Mouse (Mus musculus): ENCODE measurements around the gene Ager. TPM values are rescaled to one million over a fixed set of nuclear protein-coding genes. Genes with fewer than 3 reads are reported as not detected.

Ager gene
- 1.1 and 1.5 TPM in 2 replicates for polyA plus RNA-seq (2014; fragmentation: Nextera tagmentation; extraction: Ambion mirVana)

DNA sequence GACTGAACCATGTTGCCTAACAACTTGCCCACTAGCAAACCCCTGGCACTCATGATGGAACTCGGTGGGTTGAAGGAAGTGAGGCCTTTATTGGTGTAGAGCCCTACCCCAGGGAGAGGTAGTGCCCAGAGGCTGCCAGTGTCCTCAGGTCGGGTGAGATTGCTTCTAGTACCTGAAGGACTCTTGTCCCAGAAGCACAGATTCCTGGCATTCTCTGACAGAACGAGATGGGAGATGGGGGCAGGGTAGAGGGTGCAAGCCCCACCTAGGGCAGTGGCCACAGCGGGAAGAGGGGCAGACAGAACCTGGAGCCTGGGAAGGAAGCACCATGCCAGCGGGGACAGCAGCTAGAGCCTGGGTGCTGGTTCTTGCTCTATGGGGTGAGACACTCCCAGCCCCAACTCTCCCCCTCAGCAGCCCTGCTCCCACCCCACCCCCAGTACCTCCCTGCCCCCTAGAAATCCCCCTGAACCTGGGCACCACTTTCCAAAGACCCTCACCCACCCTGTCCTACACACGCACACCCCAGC is at the start of gene Ager:
Gene Ager, plus strand, starts transcription at position 297 of the 530 bp plus-strand sequence.
- H3K27me3 ChIP-seq (replicated peaks; ENCODE audit: control insufficient read depth, insufficient read depth, low read length): no peaks in the 10 kb centered on the region
- peaks cover 14% of the 10 kb centered on the region for H3K4me1 ChIP-seq (ENCODE audit: control insufficient read depth, insufficient read depth, low read length)
- H3K9ac ChIP-seq (ENCODE audit: low read length): no peak within 1 kb of the TSS
- ATAC-seq (no peak), DNase-seq (ENCODE audit: low spot score) (no peak)
- no peak within 1 kb of the TSS for H3K4me3 ChIP-seq (ENCODE audit: low read depth, low read length)
- peaks cover 46% of the 10 kb centered on the region for H3K36me3 ChIP-seq (ENCODE audit: control insufficient read depth, insufficient read depth, low read length)
- 25% methylated on average over 6 of the region's 6 CpGs for WGBS
- no peak within 1 kb of the TSS for H3K4me2 ChIP-seq (ENCODE audit: low read length)
- H3K9me3 ChIP-seq (replicated peaks; ENCODE audit: control insufficient read depth, low read length): no peaks in the 10 kb centered on the region
- H3K27ac ChIP-seq (ENCODE audit: low read depth, low read length): no peak within 1 kb of the TSS

DNA sequence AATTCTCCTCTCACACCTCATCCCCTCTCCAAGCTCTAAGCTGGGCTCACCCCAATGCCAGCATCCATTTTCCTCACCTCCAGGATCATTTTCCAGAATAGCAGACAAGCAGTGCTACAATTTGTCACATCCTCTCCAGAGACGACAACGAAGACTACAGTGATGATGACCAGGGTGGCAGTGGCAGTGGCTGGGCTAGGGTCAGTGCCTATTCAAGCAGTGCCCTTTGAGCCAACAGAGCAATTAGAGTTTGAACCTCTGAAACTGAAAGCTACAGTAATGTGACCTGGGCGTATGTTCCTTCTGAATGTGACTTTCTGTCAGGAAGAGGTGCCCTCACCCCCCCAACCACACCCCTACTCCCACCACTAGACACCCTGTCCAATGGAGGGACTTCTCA is 48.5 kb upstream of the Ager start:
- DNase-seq (ENCODE audit: low spot score): no peak
- no peak overlapping the region for H3K4me2 ChIP-seq (ENCODE audit: low read length)
- H3K36me3 ChIP-seq (ENCODE audit: control insufficient read depth, insufficient read depth, low read length): no peaks in the 10 kb centered on the region
- H3K4me1 ChIP-seq (ENCODE audit: control insufficient read depth, insufficient read depth, low read length): no peaks in the 10 kb centered on the region
- H3K9me3 ChIP-seq (replicated peaks; ENCODE audit: control insufficient read depth, low read length): no peaks in the 10 kb centered on the region
- H3K27ac ChIP-seq (ENCODE audit: low read depth, low read length): no peak overlapping the region
- WGBS: 87% methylated on average over 3 of the region's 3 CpGs
- no peak for ATAC-seq
- no peak overlapping the region for H3K4me3 ChIP-seq (ENCODE audit: low read depth, low read length)
- no peaks in the 10 kb centered on the region for H3K27me3 ChIP-seq (replicated peaks; ENCODE audit: control insufficient read depth, insufficient read depth, low read length)
- no peak overlapping the region for H3K9ac ChIP-seq (ENCODE audit: low read length)

DNA sequence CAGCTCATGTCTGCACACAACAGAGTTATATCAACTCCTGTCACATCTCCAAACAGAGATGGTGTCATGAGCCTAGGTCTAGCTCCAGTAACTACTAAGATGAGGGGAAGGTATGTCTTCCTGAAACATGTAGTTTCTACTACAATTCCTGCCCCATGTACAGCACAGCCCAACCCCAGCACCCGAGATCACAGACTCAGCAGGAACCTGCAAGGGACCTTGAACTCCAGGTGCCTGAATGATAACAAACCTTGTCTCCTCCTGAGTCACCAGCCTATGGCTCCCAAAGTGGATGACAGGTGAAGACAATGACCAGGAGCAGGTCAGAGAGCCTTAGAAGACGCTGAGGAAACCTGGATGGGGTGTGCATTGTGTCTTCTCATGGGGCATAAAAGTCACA is 47.8 kb upstream of the Ager start:
- no peaks in the 10 kb centered on the region for H3K27me3 ChIP-seq (replicated peaks; ENCODE audit: control insufficient read depth, insufficient read depth, low read length)
- no peak overlapping the region for H3K4me2 ChIP-seq (ENCODE audit: low read length)
- no peaks in the 10 kb centered on the region for H3K9me3 ChIP-seq (replicated peaks; ENCODE audit: control insufficient read depth, low read length)
- no peak overlapping the region for H3K9ac ChIP-seq (ENCODE audit: low read length)
- H3K4me3 ChIP-seq (ENCODE audit: low read depth, low read length): no peak overlapping the region
- ATAC-seq: no peak
- no peak for DNase-seq (ENCODE audit: low spot score)
- H3K27ac ChIP-seq (ENCODE audit: low read depth, low read length): no peak overlapping the region
- no peaks in the 10 kb centered on the region for H3K4me1 ChIP-seq (ENCODE audit: control insufficient read depth, insufficient read depth, low read length)
- WGBS: 75% methylated on average over 2 of the region's 2 CpGs
- no peaks in the 10 kb centered on the region for H3K36me3 ChIP-seq (ENCODE audit: control insufficient read depth, insufficient read depth, low read length)

DNA sequence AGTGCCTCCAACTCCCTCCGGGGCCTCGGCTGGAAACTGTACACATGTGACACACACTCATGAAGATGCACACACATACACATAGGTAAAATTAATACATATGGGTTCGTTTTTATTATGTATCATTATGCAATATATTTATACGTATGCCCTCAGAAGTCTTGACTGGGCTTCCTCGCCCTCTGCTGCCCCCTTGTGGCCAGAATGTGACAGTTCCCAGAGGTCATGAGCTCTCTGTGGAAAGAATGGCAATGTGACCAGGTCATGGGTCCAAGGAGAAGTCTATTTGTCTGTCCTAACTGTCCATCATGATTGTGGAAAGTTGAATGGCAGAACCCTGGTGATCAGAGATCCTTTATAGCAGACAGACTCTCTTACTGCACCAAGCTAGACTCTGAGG is 42.2 kb upstream of the Ager start:
- no peaks in the 10 kb centered on the region for H3K9me3 ChIP-seq (replicated peaks; ENCODE audit: control insufficient read depth, low read length)
- ATAC-seq: no peak
- H3K4me2 ChIP-seq (ENCODE audit: low read length): no peak overlapping the region
- H3K27ac ChIP-seq (ENCODE audit: low read depth, low read length): no peak overlapping the region
- no peaks in the 10 kb centered on the region for H3K36me3 ChIP-seq (ENCODE audit: control insufficient read depth, insufficient read depth, low read length)
- 21% methylated on average over 5 of the region's 5 CpGs for WGBS
- DNase-seq (ENCODE audit: low spot score): peak; percentile 63
- H3K9ac ChIP-seq (ENCODE audit: low read length): no peak overlapping the region
- no peaks in the 10 kb centered on the region for H3K4me1 ChIP-seq (ENCODE audit: control insufficient read depth, insufficient read depth, low read length)
- H3K27me3 ChIP-seq (replicated peaks; ENCODE audit: control insufficient read depth, insufficient read depth, low read length): no peaks in the 10 kb centered on the region
- no peak overlapping the region for H3K4me3 ChIP-seq (ENCODE audit: low read depth, low read length)

DNA sequence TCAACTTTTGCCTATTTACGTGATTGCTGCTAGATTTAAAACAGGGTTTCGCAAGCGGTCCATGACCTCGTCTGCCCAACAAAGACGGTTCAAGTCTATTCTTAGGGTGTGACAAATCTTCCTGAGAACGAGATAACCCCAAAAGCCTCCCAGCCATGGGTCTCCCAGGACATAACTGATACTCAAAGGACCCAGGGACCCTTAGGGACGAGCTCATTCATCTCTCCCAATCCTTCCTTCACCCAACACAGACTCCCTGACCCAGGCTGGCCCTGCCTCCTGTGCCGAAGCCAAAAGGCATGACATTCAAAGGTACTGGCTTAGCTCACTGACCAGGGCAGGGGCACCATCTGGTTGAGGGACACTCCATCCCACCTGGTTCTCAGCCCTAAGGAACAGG is 41.3 kb upstream of the Ager start:
- no peaks in the 10 kb centered on the region for H3K9me3 ChIP-seq (replicated peaks; ENCODE audit: control insufficient read depth, low read length)
- H3K27me3 ChIP-seq (replicated peaks; ENCODE audit: control insufficient read depth, insufficient read depth, low read length): no peaks in the 10 kb centered on the region
- no peak overlapping the region for H3K4me3 ChIP-seq (ENCODE audit: low read depth, low read length)
- H3K36me3 ChIP-seq (ENCODE audit: control insufficient read depth, insufficient read depth, low read length): no peaks in the 10 kb centered on the region
- H3K4me2 ChIP-seq (ENCODE audit: low read length): no peak overlapping the region
- H3K9ac ChIP-seq (ENCODE audit: low read length): no peak overlapping the region
- 84% methylated on average over 8 of the region's 8 CpGs for WGBS
- no peak for DNase-seq (ENCODE audit: low spot score)
- no peak overlapping the region for H3K27ac ChIP-seq (ENCODE audit: low read depth, low read length)
- no peaks in the 10 kb centered on the region for H3K4me1 ChIP-seq (ENCODE audit: control insufficient read depth, insufficient read depth, low read length)
- no peak for ATAC-seq

DNA sequence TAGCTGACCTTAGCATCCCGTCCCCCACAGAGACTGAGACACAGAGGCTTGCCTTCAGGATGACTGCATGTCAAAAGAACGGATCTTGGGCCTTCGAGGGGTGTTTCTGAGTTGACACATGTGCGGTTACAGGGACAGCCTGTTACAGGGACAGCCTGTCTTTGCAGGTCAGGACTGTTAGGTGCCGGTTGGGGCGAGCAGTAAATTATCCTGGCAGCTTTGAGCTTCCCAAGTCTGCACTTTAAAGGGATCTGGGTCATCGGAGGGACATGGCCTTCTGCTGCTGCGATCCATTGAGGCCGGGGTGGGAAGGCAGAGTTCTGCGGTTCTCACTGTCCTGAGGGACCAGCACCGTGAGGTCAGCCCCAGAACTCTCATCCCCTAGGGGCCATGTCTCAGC is 40.3 kb upstream of the Ager start:
- Histone ChIP-seq H3K4me2 (ENCODE audit: low read length) (no peak overlapping the region), H3K27ac (ENCODE audit: low read depth, low read length) (no peak overlapping the region), H3K9me3 (replicated peaks; ENCODE audit: control insufficient read depth, low read length) (no peaks in the 10 kb centered on the region), H3K4me3 (ENCODE audit: low read depth, low read length) (no peak overlapping the region), H3K36me3 (ENCODE audit: control insufficient read depth, insufficient read depth, low read length) (no peaks in the 10 kb centered on the region), H3K27me3 (replicated peaks; ENCODE audit: control insufficient read depth, insufficient read depth, low read length) (no peaks in the 10 kb centered on the region), H3K4me1 (ENCODE audit: control insufficient read depth, insufficient read depth, low read length) (no peaks in the 10 kb centered on the region), H3K9ac (ENCODE audit: low read length) (no peak overlapping the region)
- no peak for DNase-seq (ENCODE audit: low spot score)
- WGBS: 81% methylated on average over 11 of the region's 11 CpGs
- no peak for ATAC-seq

DNA sequence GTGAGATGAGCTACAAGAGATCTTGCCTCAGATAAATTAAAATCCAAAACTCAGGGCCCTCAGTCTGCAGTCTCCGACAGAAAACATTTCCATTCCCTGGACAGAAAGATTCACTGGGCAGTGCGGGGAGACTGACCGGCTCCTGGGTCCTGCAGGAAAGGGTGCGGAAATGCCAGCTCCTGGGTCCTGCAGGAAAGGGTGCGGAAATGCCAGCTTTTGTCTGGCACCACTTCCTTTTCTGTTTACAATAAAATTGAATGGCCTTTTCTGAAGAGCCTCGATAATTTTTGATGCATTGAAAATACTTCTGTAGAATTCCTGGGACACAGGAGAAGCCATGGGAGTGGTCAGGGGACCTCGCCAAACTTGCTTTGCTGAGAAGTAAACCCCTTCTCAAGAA is 38.5 kb upstream of the Ager start:
- DNase-seq (ENCODE audit: low spot score) (no peak), ATAC-seq (no peak)
- Histone ChIP-seq H3K27me3 (replicated peaks; ENCODE audit: control insufficient read depth, insufficient read depth, low read length) (no peaks in the 10 kb centered on the region), H3K4me1 (ENCODE audit: control insufficient read depth, insufficient read depth, low read length) (no peaks in the 10 kb centered on the region), H3K9ac (ENCODE audit: low read length) (no peak overlapping the region), H3K36me3 (ENCODE audit: control insufficient read depth, insufficient read depth, low read length) (no peaks in the 10 kb centered on the region), H3K27ac (ENCODE audit: low read depth, low read length) (no peak overlapping the region), H3K9me3 (replicated peaks; ENCODE audit: control insufficient read depth, low read length) (no peaks in the 10 kb centered on the region), H3K4me3 (ENCODE audit: low read depth, low read length) (no peak overlapping the region), H3K4me2 (ENCODE audit: low read length) (no peak overlapping the region)
- WGBS: 87% methylated on average over 7 of the region's 7 CpGs

DNA sequence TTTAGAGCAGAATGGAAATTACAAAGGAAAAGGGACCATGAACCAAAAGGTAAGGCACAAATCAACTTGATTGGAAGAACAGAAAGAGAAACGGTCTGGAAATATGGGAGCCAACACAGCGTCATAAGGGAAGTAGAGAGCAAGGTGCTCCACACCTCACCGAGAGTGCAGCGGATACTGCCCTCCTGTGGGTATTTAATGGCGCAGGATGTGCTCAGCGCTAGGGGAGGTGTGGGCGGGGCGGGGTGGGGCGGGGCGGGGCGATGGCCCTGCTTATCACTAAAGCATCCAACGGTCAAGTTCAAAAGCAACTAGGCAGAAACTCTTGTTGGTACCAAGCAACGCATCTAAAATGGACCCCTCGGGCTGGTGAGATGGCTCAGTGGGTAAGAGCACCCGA is 37.8 kb upstream of the Ager start:
- no peak overlapping the region for H3K4me2 ChIP-seq (ENCODE audit: low read length)
- H3K4me1 ChIP-seq (ENCODE audit: control insufficient read depth, insufficient read depth, low read length): no peaks in the 10 kb centered on the region
- H3K4me3 ChIP-seq (ENCODE audit: low read depth, low read length): no peak overlapping the region
- no peak for DNase-seq (ENCODE audit: low spot score)
- no peaks in the 10 kb centered on the region for H3K36me3 ChIP-seq (ENCODE audit: control insufficient read depth, insufficient read depth, low read length)
- no peak for ATAC-seq
- H3K27ac ChIP-seq (ENCODE audit: low read depth, low read length): no peak overlapping the region
- H3K9ac ChIP-seq (ENCODE audit: low read length): no peak overlapping the region
- H3K27me3 ChIP-seq (replicated peaks; ENCODE audit: control insufficient read depth, insufficient read depth, low read length): no peaks in the 10 kb centered on the region
- no peaks in the 10 kb centered on the region for H3K9me3 ChIP-seq (replicated peaks; ENCODE audit: control insufficient read depth, low read length)
- 28% methylated on average over 14 of the region's 15 CpGs for WGBS

DNA sequence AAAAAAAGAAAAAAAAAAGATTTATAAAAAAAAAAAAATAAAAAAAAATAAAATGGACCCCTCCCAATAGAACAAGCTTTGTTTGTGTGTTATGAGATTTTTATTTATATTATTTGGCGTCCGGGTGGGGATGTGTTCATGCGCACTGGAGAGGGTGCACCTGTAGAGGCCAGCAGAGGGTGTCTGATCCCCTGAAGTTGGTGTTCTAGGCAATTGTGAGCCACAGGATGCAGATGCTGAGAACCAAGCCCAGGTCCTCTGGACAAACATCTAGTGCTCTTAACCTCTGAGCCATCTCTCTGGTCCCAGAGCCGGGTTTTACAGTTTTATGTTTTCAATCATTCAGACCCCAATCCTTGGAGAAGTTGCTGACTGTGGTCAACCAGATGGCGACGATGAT is 37.2 kb upstream of the Ager start:
- DNase-seq (ENCODE audit: low spot score) (no peak), ATAC-seq (no peak)
- no peak overlapping the region for H3K4me2 ChIP-seq (ENCODE audit: low read length)
- H3K9ac ChIP-seq (ENCODE audit: low read length): no peak overlapping the region
- H3K27ac ChIP-seq (ENCODE audit: low read depth, low read length): no peak overlapping the region
- no peaks in the 10 kb centered on the region for H3K36me3 ChIP-seq (ENCODE audit: control insufficient read depth, insufficient read depth, low read length)
- no peak overlapping the region for H3K4me3 ChIP-seq (ENCODE audit: low read depth, low read length)
- no peaks in the 10 kb centered on the region for H3K9me3 ChIP-seq (replicated peaks; ENCODE audit: control insufficient read depth, low read length)
- WGBS: 90% methylated on average over 6 of the region's 6 CpGs
- H3K27me3 ChIP-seq (replicated peaks; ENCODE audit: control insufficient read depth, insufficient read depth, low read length): no peaks in the 10 kb centered on the region
- no peaks in the 10 kb centered on the region for H3K4me1 ChIP-seq (ENCODE audit: control insufficient read depth, insufficient read depth, low read length)
